Mouse (Mus musculus) neural tube, embryonic 14.5 days (tissue): ENCODE results near the gene Nlrc5. TPM values are rescaled to one million over a fixed set of nuclear protein-coding genes. Genes with fewer than 3 reads are reported as not detected.

ENCODE experiments used
- ATAC-seq: fragments of 200-750 bp; cut with Nextera tagmentation; 2 replicates; pipeline ENCODE4 v1.8.0; 2017; ENCODE audit warnings: low read depth, mild to moderate bottlenecking, moderate TSS enrichment, moderate library complexity
- H3K27ac ChIP-seq: fragments of 300-500 bp; sonication (generic); 2 replicates; pipeline ENCODE4 v1.5.1; 2014; ENCODE audit warnings: low read depth, mild to moderate bottlenecking, control low read depth, low read length, moderate library complexity, mixed read lengths
- H3K27me3 ChIP-seq: fragments of 300-500 bp; sonication (generic); 2 replicates; pipeline ENCODE4 v1.6.1; 2014; ENCODE audit warnings: low read length; ENCODE audit not compliant: control insufficient read depth, insufficient read depth
- H3K36me3 ChIP-seq: fragments of 300-500 bp; sonication (generic); 2 replicates; pipeline ENCODE4 v1.6.1; 2014; ENCODE audit warnings: low read length, mixed read lengths; ENCODE audit not compliant: control insufficient read depth, insufficient read depth
- H3K4me1 ChIP-seq: fragments of 300-500 bp; sonication (generic); 2 replicates; pipeline ENCODE4 v1.6.1; 2014; ENCODE audit warnings: low read length; ENCODE audit not compliant: control insufficient read depth, insufficient read depth
- H3K4me2 ChIP-seq: fragments of 300-500 bp; sonication (generic); 2 replicates; pipeline ENCODE4 v1.6.1; 2014; ENCODE audit warnings: mild to moderate bottlenecking, low read depth, low read length, control low read depth
- H3K4me3 ChIP-seq: fragments of 300-500 bp; sonication (generic); 2 replicates; pipeline ENCODE4 v1.5.1; 2014; ENCODE audit warnings: low read depth, low read length, control low read depth, mixed read lengths
- H3K9ac ChIP-seq: fragments of 300-500 bp; sonication (generic); replicated peaks from 2 replicates; pipeline ENCODE4 v1.6.1; 2014; ENCODE audit warnings: low read depth, mild to moderate bottlenecking, control low read depth, low read length, mixed read lengths
- H3K9me3 ChIP-seq: fragments of 300-500 bp; sonication (generic); 2 replicates; pipeline ENCODE4 v1.6.1; 2016; ENCODE audit warnings: low read length; ENCODE audit not compliant: control insufficient read depth
- WGBS: fragments of 180-500 bp; shearing (Covaris S2); extraction: QIAGEN DNeasy Blood & Tissue Kit; methylation state at CpG from one replicate; pipeline ENCODE4 v1.1.7; 2014; 5-methylcytosine and 5-hydroxymethylcytosine counted together
- polyA plus RNA-seq: library from polyadenylated mRNA; unstranded; fragments of >200 nt; fragmentation: Nextera tagmentation; extraction: Ambion mirVana; gene quantifications from 2 replicates; pipeline ENCODE4 v1.2.1, GENCODE M21; 2014

Nlrc5 gene
- polyA plus RNA-seq, 1 experiment from 2014 or later, result 0.13 TPM

DNA sequence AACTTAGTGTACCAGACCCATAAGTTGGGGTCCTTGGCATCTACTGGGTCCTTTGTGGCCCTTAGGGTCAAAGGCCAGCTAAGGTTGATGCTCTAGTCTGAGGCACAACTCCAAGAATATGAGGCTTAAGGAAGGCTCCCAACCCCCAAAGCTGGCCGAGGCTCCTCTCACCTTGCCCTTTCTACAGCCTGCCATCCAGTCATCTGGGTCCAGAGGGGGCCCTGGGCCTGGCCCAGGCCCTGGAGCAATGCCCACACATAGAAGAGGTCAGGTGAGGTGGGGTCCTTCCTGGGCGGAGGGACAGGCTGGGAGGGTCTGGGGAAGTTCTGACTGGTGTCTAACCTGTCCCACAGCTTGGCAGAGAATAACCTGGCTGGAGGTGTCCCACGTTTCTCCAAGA is 88.3 kb downstream of the Nlrc5 start:
- Histone ChIP-seq H3K9me3 (no peaks in the 10 kb centered on the region), H3K36me3 (no peaks in the 10 kb centered on the region), H3K9ac (no peak overlapping the region), H3K4me1 (no peaks in the 10 kb centered on the region), H3K4me2 (no peak overlapping the region), H3K27ac (no peak overlapping the region), H3K27me3 (no peaks in the 10 kb centered on the region), H3K4me3 (no peak overlapping the region)
- 84% methylated on average over 3 of the region's 3 CpGs for WGBS
- no peak for ATAC-seq

DNA sequence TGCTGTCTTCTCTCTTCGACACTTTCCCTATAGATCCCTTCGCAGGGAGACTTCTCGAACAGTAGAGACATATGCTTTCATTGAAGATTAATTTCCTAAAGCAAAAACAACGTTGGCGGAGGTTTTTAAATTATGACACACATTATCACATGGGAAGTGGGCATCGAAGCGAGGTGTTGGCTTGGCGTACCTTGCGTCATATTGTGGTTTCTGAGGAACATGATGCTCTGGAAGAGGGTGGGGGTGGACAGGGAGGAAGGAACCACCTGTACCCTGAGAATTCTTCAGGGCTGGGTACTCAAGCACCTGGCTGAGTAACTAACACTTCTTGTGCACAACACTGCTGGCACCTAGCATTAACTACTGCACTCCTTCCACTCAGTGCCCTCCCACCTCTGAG is 90.4 kb downstream of the Nlrc5 start:
- 89% methylated on average over 9 of the region's 9 CpGs for WGBS
- Histone ChIP-seq H3K4me3 (no peak overlapping the region), H3K27me3 (no peaks in the 10 kb centered on the region), H3K36me3 (no peaks in the 10 kb centered on the region), H3K9ac (no peak overlapping the region), H3K27ac (no peak overlapping the region), H3K4me2 (no peak overlapping the region), H3K4me1 (no peaks in the 10 kb centered on the region), H3K9me3 (no peaks in the 10 kb centered on the region)
- ATAC-seq, result no peak

DNA sequence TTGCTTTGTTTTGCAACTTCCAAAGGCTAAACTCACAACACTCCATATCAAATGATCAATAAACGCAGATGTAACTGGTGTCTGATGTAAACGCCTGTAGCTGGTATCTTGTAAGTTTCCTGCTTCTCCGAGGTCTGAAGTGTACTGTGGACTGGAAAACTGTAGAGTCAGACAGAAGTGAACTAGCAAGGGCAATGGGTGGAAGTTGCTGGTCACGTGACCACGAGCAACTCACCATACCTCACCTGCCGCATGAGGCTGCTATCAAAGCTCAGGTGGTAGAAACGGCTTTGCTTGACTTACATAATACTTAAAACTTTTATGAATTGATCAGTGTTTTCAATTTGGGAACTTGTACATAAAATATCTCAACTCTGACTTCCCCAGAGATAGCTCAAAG is 93.0 kb downstream of the Nlrc5 start:
- no peak for ATAC-seq
- no peaks in the 10 kb centered on the region for H3K4me1 ChIP-seq
- no peaks in the 10 kb centered on the region for H3K27me3 ChIP-seq
- no peak overlapping the region for H3K27ac ChIP-seq
- 88% methylated on average over 7 of the region's 7 CpGs for WGBS
- H3K4me2 ChIP-seq, result no peak overlapping the region
- no peak overlapping the region for H3K4me3 ChIP-seq
- no peaks in the 10 kb centered on the region for H3K9me3 ChIP-seq
- no peak overlapping the region for H3K9ac ChIP-seq
- no peaks in the 10 kb centered on the region for H3K36me3 ChIP-seq

DNA sequence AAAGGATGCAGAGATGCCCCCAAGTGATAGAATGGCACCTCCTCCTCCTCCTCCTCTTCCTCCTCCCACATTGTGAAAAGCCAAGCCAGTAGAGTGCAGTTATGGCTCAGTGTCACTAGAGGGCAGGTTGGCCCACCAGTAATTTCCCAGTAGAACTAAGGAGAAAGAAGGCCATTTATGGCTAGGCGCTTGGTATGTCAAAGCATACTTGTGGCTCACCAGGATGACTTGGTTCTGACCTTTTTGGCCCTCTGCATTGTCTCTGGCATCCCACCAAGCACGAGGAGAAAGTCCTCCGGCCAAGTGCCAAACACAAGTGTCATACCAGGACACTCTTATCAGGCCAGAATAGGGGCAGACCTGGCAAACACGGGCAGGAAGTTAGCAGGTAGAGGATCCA is 94.1 kb downstream of the Nlrc5 start:
- no peak for ATAC-seq
- Histone ChIP-seq H3K27me3 (peaks cover 3% of the 10 kb centered on the region), H3K36me3 (no peaks in the 10 kb centered on the region), H3K27ac (no peak overlapping the region), H3K9me3 (no peaks in the 10 kb centered on the region), H3K4me2 (no peak overlapping the region), H3K9ac (no peak overlapping the region), H3K4me1 (peaks cover 2% of the 10 kb centered on the region; the same call in 1 of the 2 replicates), H3K4me3 (no peak overlapping the region)
- WGBS, result 37% methylated on average over 4 of the region's 4 CpGs

DNA sequence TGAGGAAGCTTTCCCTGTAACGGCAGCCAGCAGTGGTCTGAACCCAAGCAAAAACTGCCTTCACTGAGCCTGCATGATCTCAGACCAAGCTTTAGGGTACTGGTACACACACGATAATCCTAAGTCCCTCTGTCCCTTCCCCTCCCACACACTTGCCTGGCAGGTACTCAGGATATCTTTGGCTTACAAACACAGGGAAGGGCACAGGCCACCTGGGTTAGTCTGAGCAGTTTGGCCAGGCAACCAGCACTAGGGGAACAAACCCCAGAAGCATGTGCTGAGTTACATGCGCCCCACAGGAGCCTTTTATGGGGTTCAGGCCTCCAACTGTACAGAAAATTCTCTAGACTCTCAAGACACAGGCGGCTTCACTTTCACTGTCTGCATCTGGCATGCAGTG is 95.7 kb downstream of the Nlrc5 start:
- Histone ChIP-seq H3K36me3 (no peaks in the 10 kb centered on the region), H3K4me3 (no peak overlapping the region), H3K27me3 (peaks cover 5% of the 10 kb centered on the region), H3K27ac (no peak overlapping the region), H3K9me3 (no peaks in the 10 kb centered on the region), H3K4me2 (no peak overlapping the region), H3K4me1 (peaks cover 3% of the 10 kb centered on the region), H3K9ac (no peak overlapping the region)
- no peak for ATAC-seq
- 79% methylated on average over 4 of the region's 4 CpGs for WGBS

DNA sequence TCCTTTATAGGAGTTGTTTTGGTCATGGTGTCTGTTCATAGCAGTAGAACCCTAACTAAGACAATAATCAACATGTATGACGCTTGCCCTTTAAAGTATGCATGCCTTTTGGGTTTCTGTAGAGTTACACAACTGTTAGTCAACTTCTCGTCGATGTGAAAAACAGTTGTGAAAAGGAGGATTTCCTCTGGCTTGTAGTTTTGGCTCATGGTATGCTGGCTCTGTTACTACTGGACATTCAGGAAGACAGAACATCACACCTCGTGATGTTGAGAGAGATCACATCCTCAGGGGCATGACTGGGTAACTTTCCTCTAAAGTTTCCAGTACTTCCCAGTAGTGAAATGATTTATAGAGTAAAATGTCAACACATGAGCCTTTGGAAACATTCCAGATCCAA is 96.5 kb downstream of the Nlrc5 start:
- Histone ChIP-seq H3K9me3 (no peaks in the 10 kb centered on the region), H3K27ac (no peak overlapping the region), H3K27me3 (peaks cover 5% of the 10 kb centered on the region), H3K4me3 (no peak overlapping the region), H3K4me1 (peaks cover 3% of the 10 kb centered on the region), H3K4me2 (no peak overlapping the region), H3K36me3 (no peaks in the 10 kb centered on the region), H3K9ac (no peak overlapping the region)
- ATAC-seq, result no peak
- WGBS, result 94% methylated on average over 4 of the region's 4 CpGs

DNA sequence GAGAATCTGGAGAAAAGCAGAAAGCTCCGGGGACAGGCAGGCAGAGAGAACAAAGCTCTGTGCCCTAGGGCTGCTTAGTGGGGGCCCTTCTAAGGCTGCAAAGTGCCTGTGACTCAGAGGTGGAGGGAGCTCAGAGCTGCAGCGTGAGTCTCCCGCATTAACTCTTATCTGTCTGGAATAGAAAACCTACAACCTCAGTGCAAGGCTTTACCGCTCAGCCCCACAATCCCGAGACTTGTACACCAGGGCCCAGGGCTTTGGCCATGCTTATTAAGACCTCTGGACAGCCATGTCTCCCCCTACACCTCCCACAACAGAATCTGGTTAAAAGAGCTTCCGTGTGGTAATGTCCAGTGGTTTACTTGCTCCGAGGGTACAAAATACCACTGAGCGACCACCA is 97.8 kb downstream of the Nlrc5 start:
- H3K36me3 ChIP-seq, result no peaks in the 10 kb centered on the region
- no peaks in the 10 kb centered on the region for H3K9me3 ChIP-seq
- ATAC-seq, result no peak
- H3K27ac ChIP-seq, result peak overlapping the region; percentile 45
- peaks cover 3% of the 10 kb centered on the region for H3K4me1 ChIP-seq
- no peak overlapping the region for H3K9ac ChIP-seq
- H3K4me2 ChIP-seq, result peak overlapping the region; percentile 86
- WGBS, result 3% methylated on average over 8 of the region's 8 CpGs
- peak overlapping the region; percentile 51 for H3K4me3 ChIP-seq
- peaks cover 5% of the 10 kb centered on the region for H3K27me3 ChIP-seq

DNA sequence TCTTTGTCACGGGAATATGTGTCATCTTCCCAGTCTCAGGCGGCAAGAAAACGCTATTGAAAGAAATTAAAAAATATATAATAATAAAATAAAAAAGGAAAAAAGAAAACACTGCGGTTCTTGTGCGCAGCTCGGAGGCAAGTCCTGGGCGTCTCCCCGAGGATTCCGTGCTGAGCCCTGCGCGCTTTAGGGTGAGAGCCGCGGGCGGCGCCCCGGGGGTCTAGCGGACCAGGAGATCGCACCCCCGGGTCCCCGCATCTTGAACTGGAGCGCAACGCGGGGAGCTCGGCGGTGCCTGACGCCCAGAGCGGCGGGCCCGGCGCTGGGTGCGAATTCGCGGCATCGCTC is 98.3 kb downstream of the Nlrc5 start:
- H3K4me3 ChIP-seq, result peak overlapping the region; percentile 51
- H3K36me3 ChIP-seq, result no peaks in the 10 kb centered on the region
- H3K4me1 ChIP-seq, result peaks cover 3% of the 10 kb centered on the region
- H3K9ac ChIP-seq, result peak overlapping the region; percentile 65
- WGBS, result 1% methylated on average over 34 of the region's 34 CpGs
- peak overlapping the region; percentile 48 for H3K27ac ChIP-seq
- peaks cover 5% of the 10 kb centered on the region for H3K27me3 ChIP-seq
- H3K9me3 ChIP-seq, result no peaks in the 10 kb centered on the region
- H3K4me2 ChIP-seq, result peak overlapping the region; percentile 86
- ATAC-seq, result no peak; the same call in 1 of the 2 replicates

DNA sequence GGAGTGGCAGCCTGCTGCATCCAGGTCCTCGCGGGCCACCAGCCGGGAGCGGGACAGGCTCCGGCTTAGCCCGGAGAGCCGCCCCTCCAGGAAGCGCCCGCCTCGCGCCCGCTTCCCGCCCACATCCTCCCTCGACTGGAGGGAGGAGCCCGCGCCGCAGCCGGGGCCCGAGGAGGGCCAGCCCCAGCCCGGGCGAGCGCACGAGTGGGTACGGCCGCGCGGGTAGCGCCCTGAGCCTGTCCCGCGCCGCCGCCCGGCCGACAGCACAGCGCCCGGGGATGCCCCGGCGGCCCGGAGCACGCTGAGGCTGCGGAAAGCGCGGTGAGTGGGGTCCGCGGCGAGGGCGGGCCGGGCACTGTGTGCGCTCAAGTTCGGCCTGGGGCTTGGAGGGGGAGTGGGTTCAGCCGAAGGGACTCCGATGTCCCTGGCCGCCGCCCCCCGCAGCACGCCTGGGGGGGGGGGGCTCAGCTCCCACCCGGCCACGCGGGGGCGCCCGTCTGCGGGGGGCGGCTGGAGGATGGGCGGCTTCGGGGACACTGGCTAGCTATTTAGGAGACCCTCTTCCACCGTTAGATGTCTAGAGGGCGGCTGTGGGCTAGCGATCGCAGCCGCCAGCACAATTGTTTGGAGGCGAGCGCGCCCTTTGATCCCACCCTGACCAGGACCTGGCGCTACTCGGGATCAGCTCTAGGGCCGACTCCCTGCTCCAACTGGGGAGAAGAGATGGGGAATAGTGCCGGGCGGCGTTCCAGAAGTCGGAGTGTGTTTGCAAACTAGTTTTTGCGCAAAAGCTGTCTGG is 98.9 kb downstream of the Nlrc5 start, which contains the start of gene Cpne2:
Cpne2 (plus strand) TSS at position 118 of the 799 bp plus-strand sequence.
- peaks cover 5% of the 10 kb centered on the region for H3K27me3 ChIP-seq
- WGBS, result under 1% methylated on average over 66 of the region's 81 CpGs
- H3K4me3 ChIP-seq, result peak within 1 kb of the TSS; percentile 51
- no peaks in the 10 kb centered on the region for H3K9me3 ChIP-seq
- peak; percentile 80; the same call in 1 of the 2 replicates for ATAC-seq
- peak within 1 kb of the TSS; percentile 48 for H3K27ac ChIP-seq
- H3K9ac ChIP-seq, result peak within 1 kb of the TSS; percentile 65
- H3K4me1 ChIP-seq, result peaks cover 3% of the 10 kb centered on the region
- no peaks in the 10 kb centered on the region for H3K36me3 ChIP-seq
- peak within 1 kb of the TSS; percentile 86 for H3K4me2 ChIP-seq
